Mouse (Mus musculus) adrenal gland, postnatal 10 days (tissue): ENCODE measurements around the gene Ndufv2. TPM values are rescaled to one million over a fixed set of nuclear protein-coding genes. Genes with fewer than 3 reads are reported as not detected.
A peak's percentile ranks its signal among the peaks of the same experiment; 100 is the strongest.

Source experiments
- DNase-seq: peaks from one replicate; pipeline ENCODE4 v3.0.0; 2021; ENCODE audit warnings: mixed read lengths
- long read RNA-seq, 2 experiments: library from polyadenylated mRNA; stranded (forward); transcript quantifications; one replicate each; pipeline ENCODE4 v2.0.0; 2021
- total RNA-seq, 2 experiments: library from RNA; stranded (reverse); gene quantifications; 2 replicates each; pipeline ENCODE4 v1.2.3; 2021

Ndufv2 gene
- 100 to 1,000 TPM; 725 to 798 TPM for total RNA-seq
- long read RNA-seq, experiment 1, transcript Ndufv2-203 (8 exons, 1,697 nt): major isoform, 603 of 646 reads
- long read RNA-seq, experiment 1, partial matches to known transcripts: 18 of 646 reads
- long read RNA-seq, experiment 1, other reads (novel, unspliced or antisense): 25 of 646 reads
- long read RNA-seq, experiment 2, transcript Ndufv2-203 (8 exons, 1,697 nt): major isoform, 624 of 652 reads
- long read RNA-seq, experiment 2, partial matches to known transcripts: 12 of 652 reads
- long read RNA-seq, experiment 2, other reads (novel, unspliced or antisense): 15 of 652 reads

DNA sequence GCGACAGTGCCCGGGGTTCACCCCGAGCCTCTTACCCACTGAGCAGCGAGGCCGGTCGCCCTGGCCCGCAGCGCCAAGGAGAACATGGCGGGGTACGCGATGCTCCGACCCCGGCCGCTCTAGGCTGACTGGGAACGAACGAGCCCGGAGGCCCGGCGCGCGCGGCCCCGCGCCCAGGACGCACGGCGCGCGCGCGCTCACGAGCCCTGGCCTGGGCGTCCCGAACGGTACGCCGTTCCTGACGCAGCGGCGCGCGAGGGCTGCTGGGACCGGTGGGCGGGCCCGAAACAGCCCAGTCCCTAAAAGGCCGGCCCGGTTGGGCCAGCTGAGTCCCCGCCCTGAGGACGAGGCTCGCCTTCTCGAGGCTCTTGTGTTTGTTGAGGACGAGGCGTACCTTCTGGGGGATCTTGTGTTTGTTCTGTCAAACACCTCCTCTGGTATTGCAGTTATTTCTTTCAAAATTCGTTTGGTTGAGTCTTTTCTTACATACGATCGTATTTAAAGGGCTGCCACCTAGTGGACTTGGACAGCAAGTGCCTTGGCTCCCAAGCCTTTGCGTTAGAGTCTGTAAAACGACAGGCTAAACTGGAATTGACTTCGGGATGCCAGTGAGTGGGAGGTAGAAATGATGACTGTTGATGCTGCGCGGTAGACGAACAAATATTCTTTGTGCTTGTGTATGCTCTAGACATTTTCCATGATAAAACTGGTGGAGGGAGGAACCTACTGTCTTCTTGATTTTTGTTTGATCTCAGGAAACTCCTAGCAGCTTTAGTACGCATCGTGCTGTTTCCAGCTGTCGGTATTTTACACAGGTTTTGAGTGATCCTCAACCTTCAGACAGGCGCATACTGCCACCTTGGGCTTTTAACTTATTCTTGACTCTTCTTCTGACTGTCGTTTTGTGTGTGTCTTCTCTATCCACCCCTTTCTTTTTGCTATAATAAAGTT is at the start of gene Ndufv2:
Gene Ndufv2, minus strand, starts transcription at position 180 of the 951 bp plus-strand sequence.
- peak; percentile 96 for DNase-seq

DNA sequence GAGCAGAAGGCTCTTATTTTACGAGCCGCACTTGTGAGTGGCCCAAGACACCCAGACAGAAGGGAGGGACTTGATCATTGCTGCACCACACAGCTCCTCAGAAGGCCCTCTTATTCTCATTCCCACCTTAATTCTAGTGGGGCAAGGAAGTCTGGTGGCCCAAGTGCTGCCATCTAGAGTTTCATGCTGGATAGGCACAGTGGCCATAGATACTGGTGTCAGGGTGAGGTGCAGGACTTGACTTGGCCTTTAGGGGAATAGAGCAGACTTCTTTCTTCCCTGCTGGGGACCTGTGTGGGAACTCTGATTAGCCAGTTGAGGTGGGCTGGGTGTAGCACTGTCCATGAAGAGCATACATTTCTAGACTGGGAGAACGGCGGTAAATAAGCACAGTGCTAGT is 29.9 kb upstream of the Ndufv2 start:
- DNase-seq: no peak

DNA sequence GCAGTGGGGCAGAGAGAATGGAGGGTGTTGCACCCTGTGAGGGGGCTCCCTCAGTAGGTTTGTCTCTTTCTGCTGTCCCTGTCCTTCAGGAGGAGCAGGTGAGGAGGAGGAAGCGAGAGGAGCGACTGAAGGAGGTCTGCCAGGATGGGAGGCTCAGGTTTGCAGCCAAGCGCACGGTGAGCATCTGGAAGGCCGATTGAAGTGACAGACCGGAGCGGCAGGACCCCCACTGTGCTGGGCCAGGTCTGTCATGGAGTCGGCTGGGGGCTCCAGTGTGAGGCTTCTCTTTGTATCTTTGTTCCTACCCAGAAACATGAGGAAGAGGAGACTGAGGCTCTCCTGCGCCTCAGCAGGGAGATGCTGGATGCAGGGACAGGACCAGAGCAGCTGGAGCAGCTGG is 29.0 kb upstream of the Ndufv2 start:
- DNase-seq: no peak

DNA sequence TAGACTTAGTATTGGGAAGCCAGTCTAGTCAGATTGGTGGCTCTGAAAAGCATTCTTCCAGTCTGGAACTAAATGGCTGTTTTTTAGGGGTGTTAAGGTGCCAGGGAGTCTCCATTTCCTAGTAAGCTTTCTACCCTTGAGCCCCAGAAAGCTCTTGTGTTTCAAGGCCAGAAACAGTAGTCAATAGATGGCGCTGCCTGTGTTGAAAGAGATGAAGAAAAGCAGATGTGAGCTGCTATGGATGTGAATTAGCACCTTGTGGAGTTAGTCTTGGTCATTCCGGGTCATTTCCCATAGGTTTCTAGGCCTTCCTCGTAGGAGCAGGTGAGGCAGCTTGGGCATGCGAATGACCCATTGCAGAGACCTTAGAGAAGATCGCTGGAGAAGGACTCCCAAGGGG is 23.9 kb upstream of the Ndufv2 start:
- no peak for DNase-seq

DNA sequence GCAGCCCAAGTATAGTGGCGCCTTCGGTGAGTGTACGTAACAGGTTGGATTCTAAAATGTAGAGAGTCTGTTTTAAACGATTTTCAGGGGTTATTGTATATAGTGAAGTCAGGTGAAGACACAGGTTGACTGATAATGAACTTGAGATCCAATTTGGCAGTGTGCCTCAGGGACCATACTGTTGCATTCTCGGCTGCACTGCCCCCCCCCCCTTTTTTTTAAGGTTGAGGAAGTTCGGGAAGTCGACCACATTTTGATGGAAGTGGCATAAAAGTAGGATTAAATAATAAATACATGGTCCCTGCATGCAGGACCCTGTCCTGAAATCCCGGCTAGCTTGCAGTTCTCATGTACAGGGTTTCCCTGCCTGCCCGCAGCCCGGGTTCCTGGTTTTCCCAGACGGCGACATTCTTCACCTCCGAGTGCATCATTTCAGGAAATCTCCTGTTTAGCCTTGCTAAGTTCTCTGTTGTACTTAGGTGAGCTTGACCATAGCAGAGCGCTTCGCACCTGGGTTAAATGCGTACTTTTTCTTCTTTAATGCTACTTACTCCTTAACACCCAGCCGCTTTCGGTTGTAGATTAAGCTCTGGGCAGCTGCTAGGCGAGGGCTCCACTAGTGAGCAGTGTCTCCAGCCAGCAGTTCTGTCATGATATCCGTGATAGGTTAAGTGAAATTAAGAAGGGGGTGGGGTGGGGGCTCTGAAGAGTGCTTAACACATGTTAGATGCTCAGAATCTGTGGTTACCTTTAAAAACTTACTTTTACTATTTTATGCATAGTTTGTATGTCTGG is 22.7 kb upstream of the Ndufv2 start:
- no peak for DNase-seq

DNA sequence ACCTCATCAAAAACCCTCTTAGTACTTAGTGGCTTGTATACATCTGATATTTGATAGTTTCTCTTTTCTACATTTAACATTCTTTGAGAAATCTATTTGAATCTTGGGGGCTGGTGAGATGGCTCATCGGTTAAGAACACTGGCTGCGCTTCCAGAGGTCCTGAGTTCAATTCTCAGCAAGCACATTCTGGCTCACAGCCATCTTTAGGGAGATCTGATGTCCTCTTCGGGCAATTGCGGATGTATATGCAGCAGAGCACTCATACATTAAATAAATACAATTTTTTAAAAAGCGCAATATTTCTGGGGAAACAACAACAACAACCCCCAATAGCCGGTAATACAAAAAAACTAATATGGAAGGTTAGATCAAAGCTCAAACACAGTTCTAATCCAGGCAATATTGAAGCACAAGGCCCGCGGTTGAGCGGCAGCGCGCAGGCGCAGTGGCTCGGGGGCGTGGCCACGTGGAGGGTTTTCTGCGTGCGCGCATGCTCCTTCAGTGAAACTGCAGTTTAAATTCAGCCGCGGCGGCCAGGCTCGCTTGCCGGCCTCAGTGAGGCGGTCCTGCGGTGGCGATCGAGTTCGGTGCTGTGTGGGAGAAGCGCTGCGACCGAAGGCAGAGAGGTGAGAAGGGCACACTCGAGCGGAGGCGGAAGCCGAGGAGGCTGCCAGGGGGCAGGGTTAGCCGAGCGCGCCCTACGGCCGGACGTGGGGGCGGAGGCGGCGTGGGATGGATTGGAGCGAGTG is 21.9 kb upstream of the Ndufv2 start, which contains the start of gene Ddx11:
Gene Ddx11, plus strand, starts transcription at position 455 of the 750 bp plus-strand sequence.
- peak; percentile 97 for DNase-seq

DNA sequence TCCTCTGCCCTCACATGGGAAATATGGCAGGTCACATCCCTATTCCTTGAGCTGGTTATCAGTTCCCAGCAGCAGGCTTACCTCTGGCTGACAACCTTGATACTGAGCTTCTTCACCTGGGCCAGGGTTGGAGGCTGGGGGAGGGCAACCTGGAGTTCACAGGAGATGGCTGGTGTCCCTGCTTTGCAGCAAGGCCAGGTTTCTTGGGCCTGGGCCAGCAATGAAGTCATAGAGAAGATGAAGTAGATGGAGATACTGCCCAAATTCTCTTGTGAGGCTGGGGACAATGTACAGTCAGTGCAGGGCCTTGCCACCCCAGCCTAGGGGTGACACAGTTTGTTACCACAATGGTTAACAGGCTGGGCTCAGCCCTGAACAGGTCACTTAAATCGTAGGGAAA is 19.3 kb upstream of the Ndufv2 start:
- peak; percentile 40 for DNase-seq

DNA sequence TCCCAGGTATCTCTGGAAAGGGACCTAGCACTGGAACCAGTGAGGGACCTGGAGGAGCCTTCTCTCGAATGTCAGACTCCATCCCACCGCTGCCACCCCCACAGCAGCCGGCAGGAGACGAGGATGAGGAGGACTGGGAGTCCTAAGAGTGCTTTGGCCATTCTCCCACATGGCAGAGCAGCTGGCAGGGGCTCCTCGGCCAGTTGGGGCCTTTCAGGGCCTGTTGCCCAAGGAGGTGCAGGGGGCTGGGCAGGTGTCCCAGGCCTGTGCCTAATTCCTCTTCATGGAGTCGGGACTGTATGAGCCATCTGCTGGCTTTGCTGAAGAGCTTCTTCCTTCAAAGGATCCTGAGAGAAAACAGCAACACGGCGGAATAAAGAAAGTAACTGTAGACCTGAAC is 17.6 kb upstream of the Ndufv2 start:
- no peak for DNase-seq

DNA sequence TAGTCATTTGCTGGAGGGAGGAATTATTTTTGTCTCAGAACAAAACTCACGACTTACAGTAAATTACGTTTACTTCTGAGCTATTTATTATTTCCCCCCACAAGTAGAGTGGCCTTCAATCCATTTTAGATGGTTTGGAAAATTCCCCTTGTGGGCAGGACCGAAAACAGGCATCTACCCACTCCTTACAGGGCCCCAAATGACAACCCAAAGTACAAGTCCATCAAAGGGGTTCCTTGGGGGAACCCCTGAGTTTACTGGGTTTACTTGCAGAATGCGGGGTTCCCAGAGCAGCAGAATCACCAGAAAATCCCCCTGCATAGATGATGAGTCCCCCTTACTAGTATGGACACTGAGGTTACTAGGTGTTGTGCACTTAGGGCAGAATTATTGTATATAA is 10.8 kb upstream of the Ndufv2 start:
- no peak for DNase-seq

DNA sequence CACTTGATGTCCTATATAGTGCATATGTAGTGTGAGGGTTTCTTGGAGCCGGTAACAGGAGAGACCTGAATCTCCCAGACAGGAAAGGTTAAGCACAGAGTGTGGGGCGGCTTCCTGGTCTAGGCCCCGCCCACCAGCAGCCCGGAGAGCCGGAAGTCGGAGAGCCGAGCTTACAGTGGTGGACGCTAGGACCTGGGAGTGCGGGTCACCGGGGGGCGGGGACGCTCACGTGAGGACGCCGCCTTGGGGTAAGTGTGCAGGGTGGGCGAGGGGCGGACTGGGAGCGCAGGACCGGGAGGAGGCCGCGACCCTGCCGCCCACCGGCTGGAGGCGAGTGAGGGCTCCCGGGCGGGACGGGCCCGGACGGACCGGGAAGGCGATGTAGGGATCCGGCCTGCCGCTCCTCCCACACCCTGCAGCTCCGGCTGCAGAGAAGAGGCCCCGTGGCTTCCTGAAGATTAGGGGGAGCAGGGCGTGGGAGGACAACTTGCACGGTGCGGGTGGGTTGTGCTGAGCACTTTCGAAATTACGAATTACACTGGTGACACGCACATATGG is 10.1 kb upstream of the Ndufv2 start, which contains the start of gene Washc1:
Gene Washc1, plus strand, starts transcription at position 144 of the 558 bp plus-strand sequence.
- peak; percentile 93 for DNase-seq

DNA sequence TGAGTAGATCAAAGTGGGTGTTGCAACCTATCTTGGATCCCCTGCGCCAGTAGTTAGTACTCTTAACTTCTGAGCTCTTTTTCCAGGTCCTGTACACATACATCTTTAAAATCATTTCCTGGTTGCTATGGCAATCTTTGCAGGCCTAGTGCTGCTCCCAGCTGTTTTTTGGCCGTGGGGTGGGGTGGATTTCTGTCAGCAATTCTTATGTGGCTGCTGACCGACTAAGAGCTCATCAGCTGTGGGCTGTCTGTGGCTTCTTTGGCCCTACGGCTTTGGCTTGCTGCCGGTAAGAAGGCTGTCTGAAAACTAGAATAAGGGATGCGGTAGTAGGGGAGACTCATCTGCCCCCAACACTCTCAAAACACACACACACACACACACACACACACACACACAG is 9.4 kb upstream of the Ndufv2 start:
- no peak for DNase-seq

DNA sequence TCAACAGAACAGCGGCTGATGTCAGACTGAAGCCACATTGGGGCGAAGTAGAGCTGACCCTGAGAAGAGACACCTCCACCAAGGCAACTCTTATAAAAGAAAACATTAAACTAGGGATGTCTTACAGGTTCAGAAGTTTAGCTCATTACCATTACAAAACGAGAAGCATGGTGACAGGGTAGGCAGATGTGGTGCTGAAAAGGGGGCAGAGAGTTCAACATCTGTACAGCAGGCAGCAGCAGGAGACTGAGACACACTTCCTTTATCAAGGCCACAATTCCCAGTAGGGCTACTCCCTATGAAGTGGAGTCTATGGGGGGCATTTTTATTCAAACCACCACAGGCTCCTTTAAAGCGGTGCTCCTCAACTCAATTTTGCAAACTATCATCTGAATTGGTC is 6.8 kb upstream of the Ndufv2 start:
- no peak for DNase-seq

DNA sequence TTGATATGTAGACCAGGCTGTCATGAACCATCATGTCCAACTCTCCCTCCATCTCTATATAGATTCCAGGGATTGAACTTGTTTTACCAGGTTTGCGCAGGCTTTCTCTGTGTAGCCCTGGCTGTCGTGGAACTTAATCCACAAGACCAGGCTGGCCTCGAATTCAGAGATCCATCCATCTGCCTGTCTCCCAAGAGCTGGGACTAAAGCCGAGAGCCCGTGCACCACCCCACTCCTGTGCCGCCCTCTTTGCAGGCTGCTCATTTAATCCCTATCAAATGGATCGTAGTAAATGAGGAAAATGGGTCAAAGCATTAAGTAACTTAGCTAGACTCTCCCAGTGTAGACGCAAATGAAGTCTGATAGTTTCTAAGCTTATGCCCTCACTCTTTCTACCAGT is 6.1 kb upstream of the Ndufv2 start:
- no peak for DNase-seq

DNA sequence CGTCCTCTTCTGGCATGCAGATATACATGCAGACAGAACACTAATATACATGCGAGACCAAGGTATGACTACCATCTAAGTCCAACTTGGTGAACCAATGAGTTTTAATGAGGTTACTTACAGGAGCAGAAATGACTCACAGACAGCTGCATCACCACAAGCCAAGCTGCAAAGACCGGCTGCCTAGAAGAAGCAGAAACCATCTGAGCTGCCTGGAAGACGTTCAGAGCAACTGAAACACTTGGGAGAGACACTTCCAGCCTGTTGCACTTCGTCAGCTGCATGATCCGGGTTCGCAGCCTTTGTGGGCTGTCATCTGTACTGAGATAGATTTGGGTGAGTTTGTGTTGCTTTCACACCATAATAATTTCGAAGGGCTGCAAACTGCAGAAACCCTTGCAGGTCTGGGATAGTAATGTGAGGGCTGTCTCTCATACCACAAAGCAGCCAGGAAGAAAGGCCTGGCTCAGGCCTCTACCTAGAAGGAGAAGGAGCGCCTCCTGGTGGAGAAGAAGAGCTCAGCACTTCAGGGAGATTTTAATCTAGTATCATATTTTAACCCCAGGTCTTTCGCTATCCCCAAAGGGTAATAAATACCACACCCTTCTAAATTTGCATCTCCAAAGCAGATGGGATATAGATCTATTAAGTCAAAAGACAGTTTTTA is 5.4 kb upstream of the Ndufv2 start:
- peak; percentile 80 for DNase-seq

DNA sequence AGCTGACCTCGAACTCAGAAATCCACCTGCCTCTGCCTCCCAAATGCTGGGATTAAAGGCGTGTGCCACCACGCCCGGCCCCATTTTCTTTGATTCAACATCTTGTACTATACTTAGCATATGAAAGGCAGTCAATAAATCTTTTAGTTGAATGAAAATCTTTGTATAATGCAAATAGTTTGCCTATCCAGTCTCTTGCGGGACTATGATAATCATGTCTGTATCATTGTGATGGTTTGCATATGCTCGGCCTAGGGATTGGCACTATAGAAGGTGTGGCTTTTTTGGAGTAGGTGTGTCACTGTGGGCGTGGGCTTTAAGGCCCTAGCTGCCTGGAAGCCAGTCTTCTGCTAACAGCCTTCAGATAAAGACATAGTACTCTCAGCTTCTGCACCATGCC is 2.7 kb upstream of the Ndufv2 start:
- DNase-seq: no peak

DNA sequence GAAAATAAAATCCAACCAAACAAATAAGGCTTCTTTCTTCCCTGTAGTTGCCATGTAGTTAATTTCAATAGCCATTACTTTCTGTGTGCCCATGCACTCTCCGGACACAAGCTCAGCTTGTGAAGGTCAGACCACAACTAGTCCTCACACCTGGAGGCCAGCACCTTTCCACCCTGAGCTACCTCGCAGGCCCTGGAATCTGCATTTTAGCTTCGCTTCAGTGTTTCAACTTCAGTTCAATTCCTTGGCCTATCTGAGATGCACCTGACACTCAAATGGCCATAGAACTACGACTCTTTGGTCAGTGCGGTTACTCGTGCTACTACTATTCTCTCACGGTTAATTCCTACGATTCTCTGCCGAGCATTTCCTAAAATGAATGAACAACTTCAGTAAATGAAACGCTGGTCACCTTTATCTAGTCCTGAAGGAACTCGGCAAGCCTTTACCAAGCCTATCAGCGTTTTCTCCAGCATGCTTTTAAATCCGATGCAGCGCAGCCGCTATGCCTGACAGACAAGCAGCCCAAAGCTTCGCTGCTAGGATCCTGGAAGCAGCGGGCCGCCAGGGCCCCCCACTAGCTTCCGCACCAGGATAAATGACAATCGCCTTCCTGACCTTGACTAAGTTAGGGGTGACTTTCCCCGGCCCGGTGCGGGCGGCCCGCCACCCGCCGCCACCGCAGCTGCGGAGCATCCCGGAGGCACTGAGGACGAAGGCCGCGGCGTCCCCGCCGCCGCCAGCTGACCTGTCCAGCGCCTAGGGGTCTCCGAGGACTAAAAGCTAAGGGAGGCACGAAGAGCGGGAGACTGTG is 586 bp downstream of the Ndufv2 start:
- DNase-seq: no peak

DNA sequence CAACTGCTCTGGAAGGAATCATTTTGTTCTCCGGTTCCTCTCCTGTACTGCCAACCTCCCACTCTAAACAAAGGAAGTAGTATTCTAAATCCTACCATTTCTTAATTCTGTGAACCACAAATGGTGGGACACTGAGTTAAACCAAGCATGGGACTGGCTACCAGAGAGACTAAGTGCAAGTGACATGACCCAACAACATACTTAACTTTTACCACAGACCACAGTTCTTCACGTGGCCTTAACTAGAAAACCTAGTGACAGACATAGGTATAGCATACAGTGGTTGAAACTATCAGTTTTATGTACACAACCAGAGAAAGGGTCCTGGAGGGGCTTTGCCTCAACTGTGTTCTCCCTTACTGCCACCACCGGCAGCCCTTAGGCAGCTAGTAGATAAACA is 8.7 kb downstream of the Ndufv2 start:
- DNase-seq: no peak

DNA sequence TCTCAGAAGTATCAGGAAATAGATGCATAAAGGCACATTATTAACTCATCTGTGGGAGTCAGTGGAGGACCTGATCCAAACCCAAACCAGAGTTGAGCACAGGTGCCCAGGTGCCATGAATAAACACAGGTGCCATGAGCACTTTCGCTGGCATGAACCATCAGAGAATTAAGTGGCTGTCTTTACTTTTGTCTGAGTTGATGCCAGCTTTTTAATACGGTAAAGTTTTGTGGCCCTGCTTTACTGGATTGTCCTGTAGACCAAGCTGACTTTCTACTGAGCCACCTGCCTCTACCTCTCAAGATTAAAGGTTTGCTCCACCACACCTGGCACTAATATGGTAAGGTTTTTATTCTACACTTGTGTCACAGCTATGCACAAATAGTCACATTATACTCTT is 9.3 kb downstream of the Ndufv2 start:
- DNase-seq: no peak

DNA sequence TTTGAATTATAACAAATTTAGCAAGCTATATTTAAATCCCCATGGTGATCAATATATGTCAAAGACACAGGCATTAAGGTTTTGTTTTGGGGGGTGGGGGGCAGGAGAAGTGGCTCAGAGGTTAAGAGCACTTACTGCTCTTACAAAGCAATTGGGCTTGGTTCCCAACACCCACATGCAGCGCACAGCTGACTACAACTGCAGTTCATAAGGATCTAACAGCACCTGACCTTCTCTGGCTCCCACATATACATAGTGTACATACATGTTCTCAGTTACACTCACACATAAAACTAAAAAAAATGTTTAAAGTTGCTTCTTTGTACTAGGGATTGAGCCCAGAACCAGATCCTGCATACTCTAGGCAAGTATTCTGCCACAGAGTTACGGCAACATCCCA is 10.0 kb downstream of the Ndufv2 start:
- no peak for DNase-seq

DNA sequence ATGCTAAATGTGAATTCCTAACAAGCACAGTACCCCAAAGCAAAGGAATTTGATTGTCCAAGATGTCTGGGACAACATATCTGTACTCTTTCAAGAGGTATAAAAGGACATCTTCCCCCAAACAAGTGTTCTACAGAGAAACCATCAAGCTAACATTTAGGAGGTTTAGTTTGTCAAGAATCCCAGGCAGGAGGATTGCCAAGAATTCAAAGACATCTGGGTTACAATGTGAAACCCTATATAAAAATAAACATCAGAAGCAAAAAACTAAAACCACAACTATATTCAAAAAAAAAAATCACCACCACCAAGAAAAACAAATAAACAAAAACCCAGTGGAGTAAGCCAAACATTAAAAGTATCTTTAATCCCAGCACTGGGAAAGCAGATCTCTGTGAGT is 11.1 kb downstream of the Ndufv2 start:
- DNase-seq: no peak
